Mouse (Mus musculus) CD4-positive, CD25-positive, alpha-beta regulatory T cell, adult 4 months (primary cell): ENCODE results near the gene Barhl1. TPM values are rescaled to one million over a fixed set of nuclear protein-coding genes. Genes with fewer than 3 reads are reported as not detected.

ENCODE experiments used
- ATAC-seq: one replicate; pipeline ENCODE4 v1.8.0; 2017
- polyA plus RNA-seq, 2 experiments: library from polyadenylated mRNA; unstranded; fragments of 100-300 nt; shearing (Covaris generic); gene quantifications; one replicate each; pipeline ENCODE4 v1.2.1; 2017

The Barhl1 gene
- polyA plus RNA-seq, 2 experiments from 2014 or later, result not detected

- no peak for ATAC-seq
These were observed 5.0 kb downstream of the Barhl1 start for GRCm38 (mm10) chr2:28911331-28912038.

DNA sequence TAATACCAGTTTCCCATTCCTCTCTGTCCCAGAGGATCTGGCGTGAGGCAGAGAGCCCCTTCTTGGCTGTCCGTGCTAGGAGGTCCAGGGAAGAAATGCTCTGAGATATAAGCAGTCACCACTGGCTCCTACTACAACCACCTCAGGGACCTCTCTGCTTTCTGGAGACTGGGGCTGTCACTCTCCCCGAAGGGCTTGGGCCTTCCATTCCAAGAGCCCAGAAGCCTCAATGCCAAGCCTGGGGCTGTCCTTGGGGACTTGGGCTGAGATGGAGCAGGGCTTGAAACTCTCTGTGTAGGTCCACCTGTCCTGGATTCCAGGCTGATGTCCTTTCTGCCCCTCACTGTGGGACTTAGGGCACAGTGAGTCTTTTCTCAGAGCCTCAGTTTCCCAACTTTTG lies 5.6 kb downstream of the Barhl1 start:
- no peak for ATAC-seq

DNA sequence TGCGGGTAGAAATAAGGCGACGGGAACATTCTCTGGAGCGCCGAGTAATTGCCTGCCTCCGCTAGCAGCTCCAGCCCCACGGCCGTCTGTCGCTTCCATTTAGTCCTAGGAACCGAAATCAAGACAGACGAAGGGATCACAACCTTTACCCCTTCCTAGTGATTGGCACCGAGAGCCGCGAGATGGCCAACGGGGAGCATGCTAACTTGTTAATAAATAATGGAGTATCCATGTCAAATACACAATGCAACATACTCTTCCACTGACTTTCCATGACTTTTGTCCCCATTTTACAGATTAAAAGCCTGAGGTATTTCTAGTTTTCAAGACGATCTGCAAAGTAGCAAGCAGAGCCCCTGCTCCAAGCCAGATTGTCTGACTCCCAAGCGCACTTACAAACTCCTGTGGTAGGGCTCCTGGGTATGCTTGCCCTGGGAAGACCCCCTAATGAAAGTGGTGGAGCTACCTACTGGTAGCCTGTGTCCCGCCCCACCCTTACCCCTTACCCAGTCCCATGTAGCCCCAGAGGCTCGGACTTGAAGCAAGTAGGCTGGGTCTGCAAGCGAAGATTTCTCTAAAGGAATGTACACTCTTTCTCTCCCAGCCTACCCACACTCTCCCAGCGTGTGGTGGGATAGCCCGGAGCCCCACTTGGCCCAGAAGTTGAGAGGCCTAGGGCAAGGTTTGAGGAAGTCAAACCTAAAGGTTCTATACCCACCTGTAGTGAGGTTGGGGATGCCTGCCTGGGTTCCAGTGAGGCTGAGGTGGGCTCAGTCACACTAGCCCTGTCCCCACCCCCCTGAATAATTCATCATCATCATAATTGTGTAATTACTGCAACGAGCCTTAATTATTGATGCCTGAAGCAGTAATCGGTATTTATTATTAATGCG lies 6.4 kb downstream of the Barhl1 start:
- ATAC-seq, result no peak

GRCm38 (mm10) chr2:28909186-28909817 lies 7.2 kb downstream of the Barhl1 start:
- no peak for ATAC-seq

GRCm38 (mm10) chr2:28908389-28909153 lies 7.9 kb downstream of the Barhl1 start:
- no peak for ATAC-seq

DNA sequence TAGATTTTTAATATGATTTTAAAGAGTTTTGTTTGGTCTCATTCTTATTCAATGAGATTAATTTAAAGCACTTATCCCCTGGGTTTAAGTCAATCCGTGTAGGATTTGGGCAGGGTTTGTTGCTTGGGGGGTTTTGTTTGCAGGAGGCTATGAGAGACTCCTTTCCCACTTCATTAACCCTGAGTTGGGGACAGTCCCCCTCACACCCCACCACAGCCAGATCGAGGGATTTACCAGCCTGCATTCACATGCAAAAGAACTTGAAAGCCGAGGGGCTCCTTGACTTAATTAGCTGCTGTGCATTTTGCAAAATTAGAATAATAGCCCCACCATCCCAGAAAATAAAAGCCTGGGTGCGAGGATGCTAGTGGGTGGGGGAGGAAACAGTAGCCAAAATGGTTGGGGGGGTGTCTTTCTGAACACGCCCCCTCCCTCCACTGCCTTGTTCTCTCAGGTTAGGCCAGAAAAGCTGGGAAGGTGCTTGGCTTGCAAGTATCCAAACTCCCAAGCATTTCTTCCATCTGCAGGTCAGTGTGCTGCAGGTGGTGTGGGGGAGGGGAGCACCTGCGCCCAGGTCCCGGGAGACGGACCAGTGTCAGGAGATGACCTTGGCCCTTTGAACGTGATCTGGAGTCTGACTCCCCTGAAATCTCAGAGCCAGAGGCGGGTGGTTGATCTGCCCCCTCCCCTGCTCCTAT lies 8.6 kb downstream of the Barhl1 start:
- ATAC-seq, result no peak

GRCm38 (mm10) chr2:28905561-28905960 lies 10.9 kb downstream of the Barhl1 start:
- ATAC-seq, result no peak

GRCm38 (mm10) chr2:28904786-28905185 lies 11.7 kb downstream of the Barhl1 start:
- ATAC-seq, result no peak

- ATAC-seq, result no peak
These were observed 12.6 kb downstream of the Barhl1 start for GRCm38 (mm10) chr2:28903871-28904270.

- no peak for ATAC-seq
These were observed 14.2 kb downstream of the Barhl1 start for GRCm38 (mm10) chr2:28902291-28902690.

DNA sequence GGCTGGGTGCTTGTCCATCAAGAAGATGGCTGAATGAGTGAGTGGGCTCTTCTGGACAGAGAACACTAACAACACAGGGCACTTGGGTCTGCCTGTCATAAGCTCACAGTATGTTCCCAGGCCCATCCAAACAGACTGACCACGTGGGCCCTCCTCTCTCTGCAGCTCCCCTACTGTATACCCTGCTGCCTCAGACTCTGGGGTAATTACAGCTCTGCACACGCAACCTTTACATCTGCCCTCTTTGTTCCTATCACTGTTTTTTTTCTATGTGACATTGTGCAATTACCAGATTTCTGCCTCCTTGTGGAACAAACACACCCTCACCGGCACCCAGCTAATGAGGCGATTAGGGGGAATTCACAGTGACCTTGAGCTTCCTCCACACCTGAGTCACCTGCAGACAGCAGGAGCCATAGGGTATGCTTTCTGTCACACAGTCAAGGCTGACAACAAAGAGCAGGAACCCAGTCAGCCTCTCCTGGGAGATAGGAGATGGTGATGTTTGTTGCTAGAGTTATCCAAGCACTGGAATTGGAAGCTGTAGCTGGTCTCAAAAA lies 19.0 kb downstream of the Barhl1 start:
- no peak for ATAC-seq

- ATAC-seq, result no peak
These were observed 20.6 kb downstream of the Barhl1 start for GRCm38 (mm10) chr2:28895876-28896275.

GRCm38 (mm10) chr2:28893526-28893925 lies 22.9 kb downstream of the Barhl1 start:
- no peak for ATAC-seq

DNA sequence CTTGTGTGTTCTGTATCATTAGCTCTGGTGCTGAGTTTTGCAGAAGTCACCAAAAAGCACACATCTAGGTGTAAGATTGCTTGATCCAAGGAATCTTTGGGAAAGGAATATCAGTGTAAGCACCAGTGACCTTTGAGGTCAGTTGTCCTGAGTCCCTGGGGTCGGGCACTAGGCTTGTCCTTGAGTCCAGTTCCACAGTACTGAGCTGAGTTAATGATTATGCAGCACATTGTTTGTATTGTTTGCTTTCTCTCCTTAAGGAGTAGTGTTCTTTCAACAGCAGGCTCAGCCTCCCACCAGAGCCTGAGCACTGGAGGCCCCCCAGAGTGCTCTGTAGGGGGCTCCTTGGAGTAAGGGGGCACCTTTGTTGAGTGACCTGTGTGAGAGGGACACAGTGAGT lies 23.7 kb downstream of the Barhl1 start:
- ATAC-seq, result no peak

DNA sequence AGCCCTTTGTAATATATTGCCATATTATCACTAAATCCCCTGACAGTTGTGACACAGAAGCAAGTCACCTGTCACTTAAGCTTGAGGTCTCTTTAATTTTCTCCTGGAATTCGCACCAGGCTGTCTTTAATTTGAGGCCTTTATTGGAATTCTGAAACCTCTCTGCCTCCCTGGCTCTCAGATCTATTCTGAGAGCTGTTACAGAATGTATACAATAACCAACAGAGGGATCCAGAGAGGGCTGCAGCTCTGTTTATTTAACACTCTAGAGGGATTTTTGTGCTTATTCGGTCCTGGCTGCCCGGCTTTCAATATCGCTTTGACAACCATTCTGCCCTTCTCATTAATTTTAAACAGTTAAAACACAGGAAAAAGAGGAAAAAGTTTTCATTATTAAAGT lies 31.6 kb downstream of the Barhl1 start:
- ATAC-seq, result no peak

- ATAC-seq, result no peak
These were observed 33.5 kb downstream of the Barhl1 start for GRCm38 (mm10) chr2:28882826-28883485.

GRCm38 (mm10) chr2:28882047-28882446 lies 34.4 kb downstream of the Barhl1 start:
- ATAC-seq, result no peak

GRCm38 (mm10) chr2:28881275-28881674 lies 35.2 kb downstream of the Barhl1 start:
- no peak for ATAC-seq

GRCm38 (mm10) chr2:28875554-28875953 lies 40.9 kb downstream of the Barhl1 start:
- no peak for ATAC-seq

- ATAC-seq, result no peak
These were observed 49.0 kb downstream of the Barhl1 start for GRCm38 (mm10) chr2:28867495-28867894.

GRCm38 (mm10) chr2:28863857-28864256 lies 52.6 kb downstream of the Barhl1 start:
- ATAC-seq, result no peak
